ENCODE assay signal across 19 mouse cellular contexts in the genomic region with DNA sequence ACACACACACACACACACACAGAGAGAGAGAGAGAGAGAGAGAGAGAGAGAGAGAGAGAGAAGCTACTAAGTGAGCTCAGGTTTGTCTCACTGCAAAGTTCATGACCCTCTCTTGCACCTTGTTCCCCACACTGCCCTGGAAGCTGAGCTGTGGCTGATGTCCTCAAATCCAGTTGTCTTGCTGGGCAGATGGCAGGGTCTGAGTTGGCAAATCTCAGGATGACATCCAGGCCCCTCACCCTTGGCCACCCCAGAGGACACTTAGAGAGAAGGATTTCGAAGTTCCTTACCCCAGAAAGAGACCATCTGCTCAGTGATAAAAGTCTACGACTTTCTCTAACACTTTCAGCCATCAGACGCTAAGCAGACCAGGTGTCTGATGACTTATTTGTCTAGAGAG.
DNase-seq lines count a peak whose midpoint lies in the region; ATAC-seq lines count a peak whose summit lies in the region.
"Had no signal": no experiment of that assay in that cellular context is flagged by ENCODE, and none has a peak within 500 bp of the region (broad histone marks: within the 10 kb centered on the region; RNA-seq: fewer than 3 reads in every experiment).

No protein-coding gene starts in this region.

- H3K27me3 ChIP-seq in hindbrain, embryonic 16.5 days (replicated peaks; ENCODE audit: control insufficient read depth, insufficient read depth, low read length), result no peaks in the 10 kb centered on the region
- H3K27me3 ChIP-seq in hindbrain, embryonic 10.5 days (ENCODE audit: insufficient read depth, poor library complexity, severe bottlenecking), result no peaks in the 10 kb centered on the region
- H3K27me3 ChIP-seq: embryonic facial prominence, embryonic 13.5 days; heart, embryonic 12.5 days; Patski had no signal

- no peaks in the 10 kb centered on the region for H3K36me3 ChIP-seq in hindbrain, embryonic 16.5 days (ENCODE audit: control insufficient read depth, insufficient read depth, low read length)
- no peaks in the 10 kb centered on the region for H3K36me3 ChIP-seq in hindbrain, embryonic 10.5 days
- H3K36me3 ChIP-seq: embryonic facial prominence, embryonic 13.5 days; heart, embryonic 12.5 days had no signal

- WGBS in hindbrain, embryonic 16.5 days, result 58% methylated on average over 3 of the region's 3 CpGs
- 83% methylated on average over 3 of the region's 3 CpGs for WGBS in hindbrain, embryonic 10.5 days

- no peak overlapping the region for H3K4me3 ChIP-seq in hindbrain, embryonic 16.5 days (ENCODE audit: low read length)
- no peak overlapping the region for H3K4me3 ChIP-seq in hindbrain, embryonic 10.5 days
- H3K4me3 ChIP-seq: embryonic facial prominence, embryonic 13.5 days; heart, adult 2 months; heart, embryonic 12.5 days had no signal

- ATAC-seq in hindbrain, embryonic 16.5 days, result no peak
- ATAC-seq: activated CD4-positive, CD25-positive, alpha-beta regulatory T cell, adult 4 months; intestine, embryonic 16.5 days; Patski had no signal

- no peaks in the 10 kb centered on the region for H3K9me3 ChIP-seq in hindbrain, embryonic 16.5 days (ENCODE audit: control insufficient read depth, low read length)
- no peaks in the 10 kb centered on the region for H3K9me3 ChIP-seq in hindbrain, embryonic 10.5 days
- H3K9me3 ChIP-seq: embryonic facial prominence, embryonic 13.5 days; heart, embryonic 12.5 days had no signal

- peak; percentile 63 for DNase-seq in heart, adult 11 months
- no peak for DNase-seq in heart, postnatal 36 days
- DNase-seq in hindbrain, embryonic 10.5 days (ENCODE audit: low spot score), result no peak
- DNase-seq in retina, postnatal 1 day, result peak; percentile 24
- DNase-seq in retina, embryonic 14.5 days (ENCODE audit: low spot score), result no peak
- DNase-seq in kidney, adult 11 months, result no peak
- DNase-seq: adrenal gland, postnatal 25 days; cerebellum, adult 18-20 months; cerebellum, adult 9-11 months; cerebellum, postnatal 36 days; gastrocnemius, postnatal 10 days; heart, adult 2 months; heart, postnatal 4 days had no signal

- peak overlapping the region; percentile 3 for H3K27ac ChIP-seq in hindbrain, embryonic 16.5 days (ENCODE audit: low read depth, low read length)
- no peak overlapping the region for H3K27ac ChIP-seq in hindbrain, embryonic 10.5 days
- H3K27ac ChIP-seq: embryonic facial prominence, embryonic 13.5 days; heart, adult 2 months had no signal

- no peak overlapping the region for H3K4me2 ChIP-seq in hindbrain, embryonic 16.5 days (ENCODE audit: low read length)
- H3K4me2 ChIP-seq: embryonic facial prominence, embryonic 13.5 days; heart, embryonic 12.5 days had no signal

- intact Hi-C loops in heart, postnatal 36 days (cut with DNase I), result no loop called here

- no peak overlapping the region for H3K9ac ChIP-seq in hindbrain, embryonic 16.5 days (ENCODE audit: low read depth, low read length)
- H3K9ac ChIP-seq: embryonic facial prominence, embryonic 13.5 days; heart, embryonic 12.5 days had no signal

- peaks cover 8% of the 10 kb centered on the region; the same call in 1 of the 2 replicates for H3K4me1 ChIP-seq in hindbrain, embryonic 16.5 days (ENCODE audit: control insufficient read depth, insufficient read depth, low read depth, low read length)
- peaks cover 4% of the 10 kb centered on the region for H3K4me1 ChIP-seq in hindbrain, embryonic 10.5 days (replicated peaks)
- H3K4me1 ChIP-seq: embryonic facial prominence, embryonic 13.5 days; heart, embryonic 12.5 days had no signal

Comparison
In these comparisons a context has a peak if more than half of its experiments do, and no peak if none do; other contexts are left out.
1. DNase-seq: peak in heart, adult 11 months (single experiment) and retina, postnatal 1 day (single experiment); none in heart, postnatal 36 days (0 of 2), hindbrain, embryonic 10.5 days (single experiment), retina, embryonic 14.5 days (single experiment) and kidney, adult 11 months (single experiment).